Mouse (Mus musculus) spleen, adult 2 months (tissue): ENCODE measurements around the gene Dnal1.

Experiments used
- CTCF ChIP-seq: fragments of 200-500 bp; IDR thresholded peaks from 2 replicates; pipeline ENCODE4 v1.5.1; 2011; ENCODE audit warnings: mild to moderate bottlenecking, inconsistent platforms; ENCODE audit not compliant: insufficient read depth, insufficient read length, insufficient replicate concordance; ENCODE audit errors: extremely low read depth
- POLR2A ChIP-seq: fragments of 200-500 bp; IDR thresholded peaks from 2 replicates; pipeline ENCODE4 v1.6.1; 2011; ENCODE audit warnings: low read depth, low read length, inconsistent platforms

DNA sequence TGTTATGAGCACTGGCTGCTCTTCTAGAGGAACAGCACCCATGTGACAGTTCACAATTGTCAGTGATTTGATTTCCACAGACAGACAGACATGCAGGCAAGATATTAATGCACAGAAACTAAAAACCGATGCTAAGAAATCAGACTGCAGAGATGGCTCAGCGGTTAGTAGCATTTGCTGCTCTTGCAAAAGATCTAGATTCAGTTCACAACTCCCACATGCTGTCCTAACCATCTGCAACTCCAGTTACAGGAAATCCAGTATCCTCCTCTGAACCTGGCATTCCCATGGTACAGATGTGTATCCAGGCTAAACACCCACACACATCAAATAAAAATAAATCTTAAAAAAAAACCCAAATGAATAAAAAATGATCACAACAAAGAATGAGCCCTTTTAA, 42.5 kb upstream of the Dnal1 start:
- no peak for TF ChIP-seq CTCF
- no peak for TF ChIP-seq POLR2A
